Mouse (Mus musculus): ENCODE data around the gene Camsap3.

- TF ChIP-seq POLR2A (IDR thresholded peaks at IDR 0.05; ENCODE audit: low read depth, low read length): no peak
- no peak for TF ChIP-seq TBP (conservative IDR thresholded peaks at IDR 0.05; ENCODE audit: low read depth, low read length)
- no peak for TF ChIP-seq SIN3A (IDR thresholded peaks at IDR 0.05; ENCODE audit: low read length)
- TF ChIP-seq E2F4 (IDR thresholded peaks at IDR 0.05; ENCODE audit: insufficient replicate concordance, low read depth, low read length): no peak
- TF ChIP-seq PAX5 (IDR thresholded peaks at IDR 0.05; ENCODE audit: low read length): no peak
- TF ChIP-seq USF1 (IDR thresholded peaks at IDR 0.05; ENCODE audit: low read depth, low read length): no peak
- TF ChIP-seq CTCF (conservative IDR thresholded peaks at IDR 0.05 in 1 of 2, IDR thresholded peaks at IDR 0.05 in 1 of 2; ENCODE audit: low read depth in 2 of 2, low read length in 2 of 2): no peak
- no peak for TF ChIP-seq MXI1 (IDR thresholded peaks at IDR 0.05; ENCODE audit: low read depth, low read length)
- TF ChIP-seq RAD21 (IDR thresholded peaks at IDR 0.05; ENCODE audit: low read depth, low read length): no peak
- TF ChIP-seq UBTF (IDR thresholded peaks at IDR 0.05; ENCODE audit: low read depth, low read length): no peak
- no peak for TF ChIP-seq EP300 (IDR thresholded peaks at IDR 0.05; ENCODE audit: low read length)
- no peak for TF ChIP-seq ZKSCAN1 (IDR thresholded peaks at IDR 0.05; ENCODE audit: borderline replicate concordance, low read depth, low read length)
- no peak for TF ChIP-seq MEF2A (IDR thresholded peaks at IDR 0.05; ENCODE audit: borderline replicate concordance, low read depth, low read length)
- no peak for TF ChIP-seq POLR2AphosphoS2 (IDR thresholded peaks at IDR 0.05; ENCODE audit: low read depth, low read length)
Measured at GRCm38 (mm10) chr8:3586993-3587390, at the start of gene Camsap3.
